Mouse (Mus musculus) adrenal gland, adult 18-20 months (tissue): ENCODE measurements at regions not wholly inside any gene's neighbourhood (a gene's known extent, or its start where the extent isn't known, plus 50 kb on each side); places are given as distances from the start of the nearest gene placed in this dataset.
A peak's percentile ranks its signal among the peaks of the same experiment; 100 is the strongest.

Experiments
- DNase-seq, 2 experiments: peaks; one replicate each; pipeline ENCODE4 v3.0.0; 2021 to 2022; ENCODE audit warnings: low spot score in 2 of 2

- no peak for DNase-seq
Observed at GRCm38 (mm10) chr3:143609673-143610072, 595.3 kb downstream of the Lmo4 start.

- peak; percentile 42 to 52 for DNase-seq
Observed at GRCm38 (mm10) chr3:143599120-143599519, 605.9 kb downstream of the Lmo4 start.

- DNase-seq: peak in 1 of 2 experiments; percentile 31
Observed at GRCm38 (mm10) chr3:143596949-143597593, 607.9 kb downstream of the Lmo4 start.

- no peak for DNase-seq
Observed at GRCm38 (mm10) chr3:143596011-143596683, 608.9 kb downstream of the Lmo4 start.

- DNase-seq: no peak
Observed at GRCm38 (mm10) chr3:143595081-143595480, 609.9 kb downstream of the Lmo4 start.

GRCm38 (mm10) chr3:143594676-143595075 is 610.3 kb downstream of the Lmo4 start:
- no peak for DNase-seq

GRCm38 (mm10) chr3:143586653-143587052 is 618.4 kb downstream of the Lmo4 start:
- DNase-seq: no peak

- DNase-seq: no peak
Observed at GRCm38 (mm10) chr3:143584692-143585603, 620.1 kb downstream of the Lmo4 start.

GRCm38 (mm10) chr3:143576338-143577007 is 628.5 kb downstream of the Lmo4 start:
- no peak for DNase-seq

GRCm38 (mm10) chr3:143575737-143576136 is 629.3 kb downstream of the Lmo4 start:
- DNase-seq: no peak

- DNase-seq: no peak
Observed at GRCm38 (mm10) chr3:143574035-143574864, 630.8 kb downstream of the Lmo4 start.

- no peak for DNase-seq
Observed at GRCm38 (mm10) chr3:143569930-143570329, 635.1 kb downstream of the Lmo4 start.

GRCm38 (mm10) chr3:143565067-143565466 is 640.0 kb downstream of the Lmo4 start:
- DNase-seq: no peak

- DNase-seq: no peak
Observed at GRCm38 (mm10) chr3:143542811-143543210, 661.0 kb upstream of the Pkn2 start.

GRCm38 (mm10) chr3:143527982-143528381 is 646.2 kb upstream of the Pkn2 start:
- DNase-seq: no peak

- DNase-seq: no peak
Observed at GRCm38 (mm10) chr3:143527274-143527673, 645.5 kb upstream of the Pkn2 start.

GRCm38 (mm10) chr3:143512517-143513249 is 630.9 kb upstream of the Pkn2 start:
- DNase-seq: no peak

GRCm38 (mm10) chr3:143509531-143509930 is 627.7 kb upstream of the Pkn2 start:
- DNase-seq: no peak

GRCm38 (mm10) chr3:143508280-143508679 is 626.5 kb upstream of the Pkn2 start:
- no peak for DNase-seq

GRCm38 (mm10) chr3:143501017-143501416 is 619.2 kb upstream of the Pkn2 start:
- DNase-seq: no peak
